ENCODE assay signal across 8 mouse cellular contexts in the genomic region with DNA sequence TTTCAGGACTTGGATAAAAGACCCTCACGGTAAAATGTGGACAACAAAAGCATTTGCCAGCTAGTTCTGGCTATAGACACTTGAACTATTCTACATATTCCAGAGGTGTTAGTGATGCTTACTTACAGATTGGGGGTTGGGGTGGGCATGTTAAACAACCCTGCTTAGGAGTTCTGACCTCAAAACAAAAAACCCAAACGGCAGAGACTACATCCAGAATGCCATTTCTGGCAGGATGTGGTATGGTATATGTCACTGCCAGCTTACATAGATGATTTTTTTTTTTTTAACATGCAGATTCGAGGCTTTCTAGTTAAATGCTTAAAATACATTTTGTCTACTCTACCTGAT. TPM values are rescaled to one million over a fixed set of nuclear protein-coding genes. Genes with fewer than 3 reads are reported as not detected.
DNase-seq lines count a peak whose midpoint lies in the region; ATAC-seq lines count a peak whose summit lies in the region.

No protein-coding gene starts in this region.

- H3K27ac ChIP-seq in embryonic facial prominence, embryonic 14.5 days (replicated peaks; ENCODE audit: low read depth, low read length), result peak overlapping the region; percentile 100; the same call in 1 of the 2 replicates
- H3K27ac ChIP-seq in limb, embryonic 10.5 days, result peak overlapping the region; percentile 99
- H3K27ac ChIP-seq in neural tube, embryonic 15.5 days (replicated peaks), result peak overlapping the region; percentile 100; the same call in 1 of the 2 replicates

- peak overlapping the region; percentile 98 for H3K4me3 ChIP-seq in embryonic facial prominence, embryonic 14.5 days (ENCODE audit: low read depth, low read length)
- peak overlapping the region; percentile 97 for H3K4me3 ChIP-seq in limb, embryonic 10.5 days
- H3K4me3 ChIP-seq in neural tube, embryonic 15.5 days (replicated peaks), result peak overlapping the region; percentile 94

- under 1% methylated on average over 3 of the region's 3 CpGs for WGBS in embryonic facial prominence, embryonic 14.5 days
- WGBS in limb, embryonic 10.5 days, result 8% methylated on average over 3 of the region's 3 CpGs
- 13% methylated on average over 3 of the region's 3 CpGs for WGBS in neural tube, embryonic 15.5 days

- peak overlapping the region; percentile 75 for H3K4me2 ChIP-seq in embryonic facial prominence, embryonic 14.5 days (ENCODE audit: low read depth, low read length)
- peak overlapping the region; percentile 68 for H3K4me2 ChIP-seq in neural tube, embryonic 15.5 days

- DNase-seq in adrenal gland, postnatal 10 days, result peak; percentile 10
- no peak for DNase-seq in adrenal gland, adult 2 months
- peak; percentile 85 for DNase-seq in CD4-positive helper T cell, adult 2 months (ENCODE audit: low read depth, low spot score)
- DNase-seq in embryonic facial prominence, embryonic 14.5 days (ENCODE audit: low spot score), result peak; percentile 20
- peak; percentile 31 for DNase-seq in limb, embryonic 10.5 days (ENCODE audit: low spot score)

- peaks cover 22% of the 10 kb centered on the region for H3K4me1 ChIP-seq in embryonic facial prominence, embryonic 14.5 days (ENCODE audit: control insufficient read depth, insufficient read depth, low read length)
- H3K4me1 ChIP-seq in limb, embryonic 10.5 days, result peaks cover 15% of the 10 kb centered on the region
- H3K4me1 ChIP-seq in neural tube, embryonic 15.5 days, result peaks cover 29% of the 10 kb centered on the region

- no peaks in the 10 kb centered on the region for H3K9me3 ChIP-seq in embryonic facial prominence, embryonic 14.5 days (ENCODE audit: control insufficient read depth, low read length)
- no peaks in the 10 kb centered on the region for H3K9me3 ChIP-seq in limb, embryonic 10.5 days (replicated peaks)
- H3K9me3 ChIP-seq in neural tube, embryonic 15.5 days (replicated peaks), result no peaks in the 10 kb centered on the region

- H3K36me3 ChIP-seq in embryonic facial prominence, embryonic 14.5 days (ENCODE audit: control insufficient read depth, insufficient read depth, low read length), result peaks cover 8% of the 10 kb centered on the region; the same call in 1 of the 2 replicates
- peaks cover 4% of the 10 kb centered on the region; the same call in 1 of the 2 replicates for H3K36me3 ChIP-seq in limb, embryonic 10.5 days
- no peaks in the 10 kb centered on the region for H3K36me3 ChIP-seq in neural tube, embryonic 15.5 days

- ATAC-seq in embryonic facial prominence, embryonic 14.5 days (ENCODE audit: low read depth), result no peak
- no peak for ATAC-seq in neural tube, embryonic 15.5 days (ENCODE audit: low FRiP score)
- ATAC-seq in erythroid progenitor cell, adult 5-6 weeks (replicated peaks; ENCODE audit: low FRiP score, poor library complexity, severe bottlenecking), result no peak
- no peak for ATAC-seq in monocyte, adult 5-6 weeks (replicated peaks; ENCODE audit: insufficient number of reproducible peaks, low FRiP score, low TSS enrichment, poor library complexity, severe bottlenecking)

- no peaks in the 10 kb centered on the region for H3K27me3 ChIP-seq in embryonic facial prominence, embryonic 14.5 days (replicated peaks; ENCODE audit: control insufficient read depth, insufficient read depth, low read length)
- no peaks in the 10 kb centered on the region for H3K27me3 ChIP-seq in limb, embryonic 10.5 days (ENCODE audit: low read depth, poor library complexity, severe bottlenecking)
- H3K27me3 ChIP-seq in neural tube, embryonic 15.5 days (replicated peaks), result no peaks in the 10 kb centered on the region

- H3K9ac ChIP-seq in embryonic facial prominence, embryonic 14.5 days (ENCODE audit: low read depth, low read length), result peak overlapping the region; percentile 99
- peak overlapping the region; percentile 92 for H3K9ac ChIP-seq in neural tube, embryonic 15.5 days (replicated peaks)

RNA-seq across cellular contexts. Expression of a gene that starts 1.0 kb away (rescaled TPM):
- 10 to 100 TPM; 46.8 to 52.7 TPM for total RNA-seq in adrenal gland, postnatal 10 days (2021)
- total RNA-seq in adrenal gland, adult 2 months (2021), result 10 to 100 TPM; 34.4 to 48.4 TPM
- polyA plus RNA-seq in adrenal gland, adult 2 months (2012; rRNA removed), result 26.4 and 36.5 TPM in 2 replicates
- polyA plus RNA-seq in embryonic facial prominence, embryonic 14.5 days (2014; fragmentation: Nextera tagmentation; extraction: Ambion mirVana), result 15.0 and 15.7 TPM in 2 replicates
- 13.5 and 16.1 TPM in 2 replicates for polyA plus RNA-seq in limb, embryonic 10.5 days (2016; fragmentation: Nextera tagmentation; extraction: Ambion mirVana)
- polyA plus RNA-seq in neural tube, embryonic 15.5 days (2015; fragmentation: Nextera tagmentation; extraction: Ambion mirVana), result 12.1 and 12.3 TPM in 2 replicates
- 68.5 and 91.0 TPM in 2 replicates for total RNA-seq in erythroid progenitor cell, adult 5-6 weeks (2015; ENCODE audit: low replicate concordance)
- 101 and 126 TPM in 2 replicates for total RNA-seq in erythroid progenitor cell, adult 5-6 weeks (2017; ENCODE audit: low replicate concordance)
- 60.8 to 96.3 TPM (median 77.3 TPM) in 3 replicates for total RNA-seq in monocyte, adult 5-6 weeks (2017)
